Mouse (Mus musculus) lung, postnatal 0 days (tissue): ENCODE data around the gene Cdkn1b. TPM values are rescaled to one million over a fixed set of nuclear protein-coding genes. Genes with fewer than 3 reads are reported as not detected.

ENCODE experiments used
- ATAC-seq: fragments of 200-750 bp; cut with Nextera tagmentation; 2 replicates; pipeline ENCODE4 v1.8.0; 2017; ENCODE audit warnings: moderate library complexity
- DNase-seq: peaks from one replicate; pipeline ENCODE4 v3.0.0-alpha.2; 2016; ENCODE audit warnings: low spot score
- H3K27ac ChIP-seq: fragments of 300-500 bp; sonication (generic); 2 replicates; pipeline ENCODE4 v1.5.1; 2014; ENCODE audit warnings: antibody characterized with exemption, mild to moderate bottlenecking, low read length, mixed read lengths
- H3K27me3 ChIP-seq: fragments of 300-500 bp; sonication (generic); replicated peaks from 2 replicates; pipeline ENCODE4 v1.6.1; 2014; ENCODE audit warnings: low read length, mixed read lengths; ENCODE audit not compliant: insufficient read depth
- H3K36me3 ChIP-seq: fragments of 300-500 bp; sonication (generic); 2 replicates; pipeline ENCODE4 v1.6.1; 2014; ENCODE audit warnings: low read length, mixed read lengths; ENCODE audit not compliant: insufficient read depth
- H3K4me1 ChIP-seq: fragments of 300-500 bp; sonication (generic); 2 replicates; pipeline ENCODE4 v1.6.1; 2014; ENCODE audit warnings: antibody characterized with exemption, low read depth, low read length, mixed read lengths; ENCODE audit not compliant: insufficient read depth
- H3K4me2 ChIP-seq: fragments of 300-500 bp; sonication (generic); replicated peaks from 2 replicates; pipeline ENCODE4 v1.6.1; 2014; ENCODE audit warnings: low read depth, mild to moderate bottlenecking, low read length, moderate library complexity, mixed read lengths
- H3K4me3 ChIP-seq: fragments of 300-500 bp; sonication (generic); 2 replicates; pipeline ENCODE4 v1.5.1; 2014; ENCODE audit warnings: low read depth, low read length
- H3K9ac ChIP-seq: fragments of 300-500 bp; sonication (generic); replicated peaks from 2 replicates; pipeline ENCODE4 v1.6.1; 2014; ENCODE audit warnings: low read depth, mild to moderate bottlenecking
- H3K9me3 ChIP-seq: fragments of 300-500 bp; sonication (generic); 2 replicates; pipeline ENCODE4 v1.6.1; 2016; ENCODE audit warnings: low read length, mixed read lengths
- CTCF ChIP-seq: IDR thresholded peaks from 2 replicates; pipeline ENCODE4 v1.5.1; 2016; ENCODE audit warnings: antibody characterized with exemption, mild to moderate bottlenecking
- EP300 ChIP-seq: IDR thresholded peaks from 2 replicates; pipeline ENCODE4 v1.6.1; 2016; ENCODE audit warnings: antibody characterized with exemption, mild to moderate bottlenecking, control low read depth
- WGBS: fragments of 180-500 bp; shearing (Covaris S2); extraction: QIAGEN DNeasy Blood & Tissue Kit; methylation state at CpG from one replicate; pipeline ENCODE4 v1.1.7; 2014; 5-methylcytosine and 5-hydroxymethylcytosine counted together
- polyA plus RNA-seq: library from polyadenylated mRNA; unstranded; fragments of >200 nt; fragmentation: Nextera tagmentation; extraction: Ambion mirVana; gene quantifications from 2 replicates; pipeline ENCODE4 v1.2.1, GENCODE M21; 2015

Gene Cdkn1b
- polyA plus RNA-seq, 1 experiment from 2014 or later: 46.2 TPM

- Histone ChIP-seq H3K27me3 (no peaks in the 10 kb centered on the region), H3K27ac (no peak overlapping the region), H3K9ac (no peak overlapping the region), H3K4me2 (no peak overlapping the region), H3K36me3 (no peaks in the 10 kb centered on the region), H3K4me3 (no peak overlapping the region), H3K4me1 (no peaks in the 10 kb centered on the region), H3K9me3 (no peaks in the 10 kb centered on the region)
- TF ChIP-seq EP300: no peak
- no peak for TF ChIP-seq CTCF
- no peak for ATAC-seq
- peak; percentile 44 for DNase-seq
- 7% methylated on average over 10 of the region's 10 CpGs for WGBS
Measured at GRCm38 (mm10) chr6:134887711-134888449, 32.3 kb upstream of the Cdkn1b start.

- no peak for TF ChIP-seq CTCF
- TF ChIP-seq EP300: no peak
- no peak for DNase-seq
Measured at GRCm38 (mm10) chr6:134888563-134889017, 31.6 kb upstream of the Cdkn1b start.

GRCm38 (mm10) chr6:134889763-134890162 lies 30.4 kb upstream of the Cdkn1b start:
- ATAC-seq: no peak
- DNase-seq: no peak
- H3K27me3 ChIP-seq: no peaks in the 10 kb centered on the region
- H3K4me1 ChIP-seq: no peaks in the 10 kb centered on the region
- no peak for TF ChIP-seq CTCF
- TF ChIP-seq EP300: no peak
- H3K9me3 ChIP-seq: no peaks in the 10 kb centered on the region
- H3K36me3 ChIP-seq: no peaks in the 10 kb centered on the region
- WGBS: 82% methylated on average over 1 of the region's 1 CpGs
- no peak overlapping the region for H3K4me3 ChIP-seq
- H3K27ac ChIP-seq: no peak overlapping the region
- no peak overlapping the region for H3K9ac ChIP-seq
- no peak overlapping the region for H3K4me2 ChIP-seq

More at GRCm38 (mm10) chr6:134888563-134889017, 31.6 kb upstream of the Cdkn1b start:
- Histone ChIP-seq H3K27me3 (no peaks in the 10 kb centered on the region), H3K9me3 (no peaks in the 10 kb centered on the region), H3K4me1 (no peaks in the 10 kb centered on the region), H3K9ac (no peak overlapping the region), H3K4me3 (no peak overlapping the region), H3K27ac (no peak overlapping the region), H3K36me3 (no peaks in the 10 kb centered on the region), H3K4me2 (no peak overlapping the region)
- ATAC-seq: no peak
- WGBS: 7% methylated on average over 4 of the region's 4 CpGs

- Histone ChIP-seq H3K4me3 (no peak overlapping the region), H3K27ac (no peak overlapping the region), H3K36me3 (no peaks in the 10 kb centered on the region), H3K9ac (no peak overlapping the region), H3K4me2 (no peak overlapping the region), H3K4me1 (no peaks in the 10 kb centered on the region), H3K9me3 (no peaks in the 10 kb centered on the region), H3K27me3 (no peaks in the 10 kb centered on the region)
- TF ChIP-seq CTCF: no peak
- no peak for TF ChIP-seq EP300
- WGBS: 76% methylated on average over 7 of the region's 7 CpGs
- ATAC-seq (no peak), DNase-seq (no peak)
Measured at GRCm38 (mm10) chr6:134890436-134890835, 29.8 kb upstream of the Cdkn1b start.

- no peaks in the 10 kb centered on the region for H3K36me3 ChIP-seq
- H3K4me3 ChIP-seq: peak overlapping the region; percentile 55
- H3K9me3 ChIP-seq: no peaks in the 10 kb centered on the region
- 38% methylated on average over 15 of the region's 15 CpGs for WGBS
- H3K9ac ChIP-seq: 0 out of 2 replicates have a peak overlapping the region, but pooled peaks have one; percentile 61
- H3K27ac ChIP-seq: no peak overlapping the region
- H3K4me2 ChIP-seq: peak overlapping the region; percentile 56
- no peak for ATAC-seq
- DNase-seq: peak; percentile 10
- no peaks in the 10 kb centered on the region for H3K4me1 ChIP-seq
- TF ChIP-seq EP300: no peak
- no peak for TF ChIP-seq CTCF
- no peaks in the 10 kb centered on the region for H3K27me3 ChIP-seq
Measured at GRCm38 (mm10) chr6:134896570-134897436, 23.4 kb upstream of the Cdkn1b start.

- H3K27me3 ChIP-seq: no peaks in the 10 kb centered on the region
- no peak; the same call in 1 of the 2 replicates for TF ChIP-seq EP300
- DNase-seq (peak; percentile 95), ATAC-seq (peak; percentile 92)
- H3K27ac ChIP-seq: peak overlapping the region; percentile 100
- peak overlapping the region; percentile 56 for H3K4me2 ChIP-seq
- H3K9me3 ChIP-seq: no peaks in the 10 kb centered on the region
- 0% methylated on average over 37 of the region's 38 CpGs for WGBS
- no peaks in the 10 kb centered on the region for H3K36me3 ChIP-seq
- no peaks in the 10 kb centered on the region for H3K4me1 ChIP-seq
- peak overlapping the region; percentile 55 for H3K4me3 ChIP-seq
- H3K9ac ChIP-seq: peak overlapping the region; percentile 61
Measured at GRCm38 (mm10) chr6:134897443-134898094, 22.6 kb upstream of the Cdkn1b start.
